Mouse (Mus musculus) forebrain, embryonic 10.5 days (tissue): ENCODE results near the gene Iqsec1. TPM values are rescaled to one million over a fixed set of nuclear protein-coding genes. Genes with fewer than 3 reads are reported as not detected.

Source experiments
- DNase-seq: peaks from one replicate; pipeline ENCODE4 v3.0.0-alpha.2; 2017; ENCODE audit warnings: low spot score; ENCODE audit errors: extremely low spot score
- H3K27ac ChIP-seq: fragments of 300-500 bp; sonication (generic); 2 replicates; pipeline ENCODE4 v1.5.1; 2016; ENCODE audit warnings: mild to moderate bottlenecking
- H3K27me3 ChIP-seq: fragments of 300-500 bp; sonication (generic); 2 replicates; pipeline ENCODE4 v1.6.1; 2016; ENCODE audit warnings: mild to moderate bottlenecking; ENCODE audit not compliant: poor library complexity, severe bottlenecking
- H3K36me3 ChIP-seq: fragments of 300-500 bp; sonication (generic); replicated peaks from 2 replicates; pipeline ENCODE4 v1.6.1; 2016; ENCODE audit warnings: mild to moderate bottlenecking, moderate library complexity
- H3K4me1 ChIP-seq: fragments of 300-500 bp; sonication (generic); 2 replicates; pipeline ENCODE4 v1.6.1; 2016
- H3K4me3 ChIP-seq: fragments of 300-500 bp; sonication (generic); 2 replicates; pipeline ENCODE4 v1.5.1; 2016; ENCODE audit warnings: mild to moderate bottlenecking, moderate library complexity
- H3K9me3 ChIP-seq: fragments of 300-500 bp; sonication (generic); 2 replicates; pipeline ENCODE4 v1.6.1; 2016; ENCODE audit warnings: mild to moderate bottlenecking, moderate library complexity
- WGBS: fragments of 180-500 bp; shearing (Covaris S2); methylation state at CpG from one replicate; pipeline ENCODE4 v1.1.7; 2016; 5-methylcytosine and 5-hydroxymethylcytosine counted together
- polyA plus RNA-seq: library from polyadenylated mRNA; unstranded; fragments of >200 nt; fragmentation: Nextera tagmentation; extraction: Ambion mirVana; gene quantifications from 2 replicates; pipeline ENCODE4 v1.2.1, GENCODE M21; 2016

Gene Iqsec1
- polyA plus RNA-seq, 1 experiment from 2014 or later: 8.7 TPM

GRCm38 (mm10) chr6:90783945-90784344 is 204.5 kb downstream of the Iqsec1 start:
- Histone ChIP-seq H3K36me3 (0 out of 2 replicates have a peak, but pooled peaks cover 8% of the 10 kb centered on the region), H3K27me3 (peaks cover 25% of the 10 kb centered on the region), H3K27ac (peak overlapping the region; percentile 98), H3K9me3 (no peaks in the 10 kb centered on the region), H3K4me1 (peaks cover 84% of the 10 kb centered on the region), H3K4me3 (no peak overlapping the region)
- WGBS: 41% methylated on average over 4 of the region's 4 CpGs
- no peak for DNase-seq

DNA sequence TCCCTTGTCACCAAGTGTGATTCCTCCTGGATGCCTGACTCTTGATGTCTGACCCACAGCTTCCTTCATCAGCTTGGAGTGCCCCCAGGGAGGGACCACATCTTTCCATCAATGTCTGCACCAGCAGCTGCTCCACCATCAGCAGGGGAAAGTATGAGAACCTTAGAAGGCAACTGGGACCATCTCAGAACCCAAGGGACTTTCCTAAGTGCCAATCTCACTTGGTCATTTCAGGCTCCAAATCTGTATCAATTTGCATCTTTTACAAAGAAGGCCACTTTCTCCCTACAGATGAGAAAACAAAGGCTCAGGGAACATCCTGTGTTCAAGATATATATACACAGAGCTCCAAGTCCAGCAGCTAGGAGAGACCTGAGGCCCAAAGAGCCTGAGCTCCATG is 205.3 kb downstream of the Iqsec1 start:
- no peak for DNase-seq
- Histone ChIP-seq H3K27me3 (peaks cover 23% of the 10 kb centered on the region), H3K9me3 (no peaks in the 10 kb centered on the region), H3K27ac (peak overlapping the region; percentile 98), H3K36me3 (peaks cover 14% of the 10 kb centered on the region), H3K4me3 (peak overlapping the region; percentile 55; the same call in 1 of the 2 replicates), H3K4me1 (peaks cover 82% of the 10 kb centered on the region)

GRCm38 (mm10) chr6:90781921-90782770 is 206.3 kb downstream of the Iqsec1 start:
- peak overlapping the region; percentile 55 for H3K4me3 ChIP-seq
- 15% methylated on average over 19 of the region's 19 CpGs for WGBS
- H3K36me3 ChIP-seq: peaks cover 21% of the 10 kb centered on the region
- H3K9me3 ChIP-seq: no peaks in the 10 kb centered on the region
- H3K4me1 ChIP-seq: peaks cover 79% of the 10 kb centered on the region
- peak overlapping the region; percentile 98 for H3K27ac ChIP-seq
- H3K27me3 ChIP-seq: peaks cover 13% of the 10 kb centered on the region; the same call in 1 of the 2 replicates
- peak; percentile 88 for DNase-seq

GRCm38 (mm10) chr6:90780532-90780931 is 208.0 kb downstream of the Iqsec1 start:
- Histone ChIP-seq H3K36me3 (peaks cover 34% of the 10 kb centered on the region), H3K9me3 (no peaks in the 10 kb centered on the region), H3K4me1 (peaks cover 67% of the 10 kb centered on the region), H3K4me3 (peak overlapping the region; percentile 55), H3K27me3 (peaks cover 9% of the 10 kb centered on the region; the same call in 1 of the 2 replicates), H3K27ac (peak overlapping the region; percentile 98)
- WGBS: 71% methylated on average over 2 of the region's 2 CpGs
- DNase-seq: no peak

GRCm38 (mm10) chr6:90778841-90779240 is 209.6 kb downstream of the Iqsec1 start:
- H3K9me3 ChIP-seq: no peaks in the 10 kb centered on the region
- 0 out of 2 replicates have a peak overlapping the region, but pooled peaks have one; percentile 98 for H3K27ac ChIP-seq
- WGBS: 73% methylated on average over 6 of the region's 6 CpGs
- H3K36me3 ChIP-seq: peaks cover 34% of the 10 kb centered on the region
- DNase-seq: no peak
- peaks cover 54% of the 10 kb centered on the region for H3K4me1 ChIP-seq
- H3K4me3 ChIP-seq: peak overlapping the region; percentile 55; the same call in 1 of the 2 replicates
- H3K27me3 ChIP-seq: no peaks in the 10 kb centered on the region

- H3K4me3 ChIP-seq: no peak overlapping the region
- 94% methylated on average over 1 of the region's 1 CpGs for WGBS
These were observed 211.2 kb downstream of the Iqsec1 start for GRCm38 (mm10) chr6:90777302-90777701.

DNA sequence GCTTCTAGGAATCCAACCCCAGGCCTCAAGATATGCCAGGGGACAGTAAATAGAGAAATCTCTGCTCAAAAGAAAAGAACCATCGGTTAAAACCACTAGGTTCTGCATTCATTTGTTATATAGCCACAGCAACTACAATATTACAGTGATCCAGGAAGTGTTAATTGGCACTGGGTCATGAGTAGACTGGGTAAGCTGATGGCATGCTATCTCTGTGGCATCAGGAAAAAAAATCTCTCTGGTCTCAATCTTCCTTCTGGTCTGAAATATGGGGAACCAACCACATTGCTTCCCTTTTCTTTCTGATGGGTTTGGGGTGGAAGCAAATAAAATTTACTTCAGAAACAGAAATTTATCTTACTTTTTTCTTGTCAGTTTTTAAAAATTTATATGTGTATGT is 212.9 kb downstream of the Iqsec1 start:
- WGBS: 97% methylated on average over 1 of the region's 1 CpGs
- Histone ChIP-seq H3K9me3 (no peaks in the 10 kb centered on the region), H3K4me1 (peaks cover 26% of the 10 kb centered on the region), H3K27ac (no peak overlapping the region), H3K27me3 (no peaks in the 10 kb centered on the region), H3K4me3 (no peak overlapping the region), H3K36me3 (peaks cover 38% of the 10 kb centered on the region)
- no peak for DNase-seq

More at GRCm38 (mm10) chr6:90777302-90777701, 211.2 kb downstream of the Iqsec1 start:
- no peak for DNase-seq
- H3K27ac ChIP-seq: no peak overlapping the region
- H3K36me3 ChIP-seq: peaks cover 37% of the 10 kb centered on the region
- no peaks in the 10 kb centered on the region for H3K27me3 ChIP-seq
- peaks cover 38% of the 10 kb centered on the region for H3K4me1 ChIP-seq
- no peaks in the 10 kb centered on the region for H3K9me3 ChIP-seq

DNA sequence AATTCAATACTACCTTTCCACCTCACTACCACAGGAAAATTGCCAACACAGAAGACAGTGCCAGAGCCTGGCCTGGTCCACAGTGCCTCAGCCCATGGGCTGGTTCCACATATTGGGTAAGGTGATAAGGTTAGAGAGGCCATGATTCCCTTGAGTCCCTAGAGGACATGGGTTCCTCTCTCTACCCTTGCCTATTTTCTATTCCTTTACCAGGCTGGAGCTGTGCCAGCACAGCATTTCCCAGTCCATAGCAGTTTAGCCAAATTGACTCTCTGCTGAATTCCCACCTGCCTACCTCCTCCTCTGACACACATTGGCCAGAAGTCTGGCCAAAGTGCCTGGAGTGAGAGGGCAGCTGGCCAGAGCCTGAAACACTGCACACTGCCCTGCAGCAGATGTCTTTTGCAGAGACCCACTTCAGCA is 214.7 kb downstream of the Iqsec1 start:
- H3K9me3 ChIP-seq: no peaks in the 10 kb centered on the region
- peaks cover 33% of the 10 kb centered on the region for H3K36me3 ChIP-seq
- no peak overlapping the region for H3K27ac ChIP-seq
- H3K4me3 ChIP-seq: no peak overlapping the region
- peaks cover 10% of the 10 kb centered on the region for H3K4me1 ChIP-seq
- DNase-seq: no peak
- no peaks in the 10 kb centered on the region for H3K27me3 ChIP-seq

GRCm38 (mm10) chr6:90772120-90772519 is 216.4 kb downstream of the Iqsec1 start:
- no peaks in the 10 kb centered on the region for H3K9me3 ChIP-seq
- H3K27ac ChIP-seq: no peak overlapping the region
- peaks cover 10% of the 10 kb centered on the region; the same call in 1 of the 2 replicates for H3K4me1 ChIP-seq
- DNase-seq: no peak
- WGBS: 88% methylated on average over 5 of the region's 5 CpGs
- H3K36me3 ChIP-seq: peaks cover 36% of the 10 kb centered on the region
- H3K4me3 ChIP-seq: no peak overlapping the region
- no peaks in the 10 kb centered on the region for H3K27me3 ChIP-seq

GRCm38 (mm10) chr6:90768526-90768925 is 220.0 kb downstream of the Iqsec1 start:
- H3K36me3 ChIP-seq: peaks cover 37% of the 10 kb centered on the region
- H3K27me3 ChIP-seq: no peaks in the 10 kb centered on the region
- H3K27ac ChIP-seq: no peak overlapping the region
- no peak overlapping the region for H3K4me3 ChIP-seq
- no peaks in the 10 kb centered on the region for H3K9me3 ChIP-seq
- peaks cover 33% of the 10 kb centered on the region for H3K4me1 ChIP-seq
- WGBS: 83% methylated on average over 2 of the region's 2 CpGs
- DNase-seq: no peak

DNA sequence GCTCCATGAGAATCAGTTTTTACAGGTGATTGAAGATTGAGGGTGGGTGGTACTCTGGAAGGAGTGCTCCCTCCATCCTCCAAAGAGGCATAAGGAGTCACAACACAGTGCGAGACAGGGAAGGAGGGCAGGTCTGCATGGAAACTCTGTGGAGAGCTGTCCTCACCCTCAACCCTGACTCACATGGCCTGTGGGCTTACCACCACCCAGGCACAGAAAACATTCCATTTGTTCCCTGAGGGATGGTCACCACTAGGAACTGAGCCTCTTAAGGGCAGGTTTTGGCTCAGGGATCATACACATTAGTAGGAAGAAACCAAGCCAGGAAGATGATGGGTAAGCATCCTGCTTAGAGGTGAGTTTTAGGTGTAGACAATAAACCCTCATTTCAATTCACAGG is 220.6 kb downstream of the Iqsec1 start:
- Histone ChIP-seq H3K4me1 (peaks cover 38% of the 10 kb centered on the region), H3K4me3 (no peak overlapping the region), H3K27ac (no peak overlapping the region), H3K36me3 (peaks cover 37% of the 10 kb centered on the region), H3K9me3 (no peaks in the 10 kb centered on the region), H3K27me3 (no peaks in the 10 kb centered on the region)
- WGBS: 81% methylated on average over 1 of the region's 1 CpGs
- no peak for DNase-seq

- no peaks in the 10 kb centered on the region for H3K27me3 ChIP-seq
- H3K27ac ChIP-seq: peak overlapping the region; percentile 77
- H3K9me3 ChIP-seq: no peaks in the 10 kb centered on the region
- peaks cover 43% of the 10 kb centered on the region for H3K36me3 ChIP-seq
- WGBS: 59% methylated on average over 2 of the region's 2 CpGs
- DNase-seq: no peak
- no peak overlapping the region for H3K4me3 ChIP-seq
- peaks cover 49% of the 10 kb centered on the region for H3K4me1 ChIP-seq
These were observed 223.7 kb downstream of the Iqsec1 start for GRCm38 (mm10) chr6:90764753-90765152.

DNA sequence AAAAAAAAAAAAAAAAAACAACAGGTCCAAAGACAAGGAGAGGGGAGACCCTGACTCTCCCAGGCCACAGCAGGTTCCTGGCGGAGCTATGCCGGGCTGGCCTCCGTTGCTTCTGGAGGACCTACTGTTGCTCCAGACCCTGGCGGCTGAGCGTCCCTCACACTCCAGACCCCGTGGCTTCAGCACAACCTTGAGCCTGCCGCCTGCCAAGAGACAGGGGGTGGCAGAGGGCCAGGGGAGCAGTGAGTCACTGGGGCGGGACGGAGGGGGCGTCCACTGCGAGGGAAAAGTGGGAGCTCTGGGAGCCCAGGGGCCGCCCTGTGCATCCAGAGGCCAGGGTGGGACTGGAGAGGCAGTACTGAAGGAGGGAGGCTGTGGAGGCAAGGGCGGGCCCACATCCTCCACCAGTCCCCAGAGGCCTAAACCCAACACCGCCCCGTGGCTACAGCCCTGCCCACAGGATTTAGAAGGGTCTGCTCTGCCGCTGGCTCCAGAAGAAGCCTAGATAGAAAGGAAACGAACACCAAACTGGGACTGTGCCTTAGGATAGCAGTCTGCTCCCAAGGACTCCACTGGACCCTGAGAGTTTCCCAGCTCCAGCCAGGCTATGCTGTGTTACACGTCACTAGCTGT is 224.4 kb downstream of the Iqsec1 start:
- Histone ChIP-seq H3K27ac (peak overlapping the region; percentile 77), H3K4me3 (no peak overlapping the region), H3K4me1 (peaks cover 49% of the 10 kb centered on the region)

More for the DNA sequence above, 224.4 kb downstream of the Iqsec1 start:
- Histone ChIP-seq H3K27me3 (no peaks in the 10 kb centered on the region), H3K36me3 (peaks cover 42% of the 10 kb centered on the region), H3K9me3 (no peaks in the 10 kb centered on the region)
- no peak for DNase-seq
- WGBS: 49% methylated on average over 18 of the region's 18 CpGs
